In the genomic region with DNA sequence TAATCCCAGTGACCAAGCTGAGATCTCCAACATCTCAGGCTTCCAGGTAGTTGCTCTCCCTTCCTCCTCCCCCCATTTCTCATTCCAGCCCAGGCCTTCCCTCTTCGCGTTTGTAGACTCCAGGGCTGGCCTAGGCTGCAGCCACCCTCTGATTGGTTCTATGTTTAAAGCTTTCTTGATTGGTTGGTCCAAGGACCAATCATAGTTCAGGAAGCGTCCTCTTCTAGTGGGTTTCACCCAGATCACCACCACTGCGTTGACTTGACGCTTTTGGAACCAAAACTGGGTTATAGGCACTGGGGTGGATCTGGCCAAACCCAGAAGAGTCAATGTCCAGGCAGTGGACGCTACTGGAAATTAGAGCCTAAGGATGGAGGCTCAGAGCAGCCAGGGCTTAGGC, we compare ENCODE assay signal across 23 mouse cellular contexts. TPM values are rescaled to one million over a fixed set of nuclear protein-coding genes. Genes with fewer than 3 reads are reported as not detected.
DNase-seq lines count a peak whose midpoint lies in the region; ATAC-seq lines count a peak whose summit lies in the region.
"Had no signal": no experiment of that assay in that cellular context is flagged by ENCODE, and none has a peak within 500 bp of the region (broad histone marks: within the 10 kb centered on the region; RNA-seq: fewer than 3 reads in every experiment).

No protein-coding gene starts in this region.

- no peaks in the 10 kb centered on the region; the same call in 1 of the 2 replicates for H3K27me3 ChIP-seq in heart, embryonic 10.5 days (ENCODE audit: insufficient read depth, poor library complexity, severe bottlenecking)
- H3K27me3 ChIP-seq: embryonic facial prominence, embryonic 13.5 days; embryonic facial prominence, embryonic 15.5 days; forebrain, embryonic 15.5 days had no signal

- no peaks in the 10 kb centered on the region for H3K9me3 ChIP-seq in heart, embryonic 10.5 days
- H3K9me3 ChIP-seq: embryonic facial prominence, embryonic 13.5 days; embryonic facial prominence, embryonic 15.5 days; forebrain, embryonic 10.5 days; forebrain, embryonic 13.5 days; forebrain, embryonic 15.5 days had no signal

- H3K4me1 ChIP-seq in heart, embryonic 10.5 days = peaks cover 56% of the 10 kb centered on the region
- H3K4me1 ChIP-seq: embryonic facial prominence, embryonic 15.5 days; forebrain, embryonic 13.5 days; forebrain, embryonic 15.5 days had no signal

- no peak for DNase-seq in heart, embryonic 10.5 days (ENCODE audit: low spot score)
- no peak for DNase-seq in heart, adult 11 months
- peak; percentile 74 for DNase-seq in MEL-GATA-1-ER (ENCODE audit: extremely low read depth, low read depth)
- DNase-seq in lung, adult 18-20 months = no peak
- DNase-seq: adrenal gland, adult 2 months; adrenal gland, postnatal 10 days; adrenal gland, postnatal 25 days; cerebellum, adult 11 months; cerebellum, adult 18-20 months; cerebellum, adult 8-10 months; cerebellum, adult 9-11 months; cerebellum, postnatal 14 days; cerebellum, postnatal 36 days; embryo, embryonic 11 days; forebrain, postnatal 0 days had no signal

- peak overlapping the region; percentile 8; the same call in 1 of the 2 replicates for H3K27ac ChIP-seq in heart, embryonic 10.5 days
- H3K27ac ChIP-seq: embryonic facial prominence, embryonic 13.5 days; embryonic facial prominence, embryonic 15.5 days; forebrain, embryonic 10.5 days; forebrain, embryonic 13.5 days; forebrain, embryonic 15.5 days had no signal

- 51% methylated on average over 6 of the region's 6 CpGs for WGBS in heart, embryonic 10.5 days

- H3K36me3 ChIP-seq in heart, embryonic 10.5 days = no peaks in the 10 kb centered on the region
- H3K36me3 ChIP-seq: embryonic facial prominence, embryonic 13.5 days; embryonic facial prominence, embryonic 15.5 days; forebrain, embryonic 10.5 days; forebrain, embryonic 15.5 days had no signal

- ATAC-seq in activated CD4-positive, CD25-positive, alpha-beta regulatory T cell, adult 4 months = no peak
- ATAC-seq: forebrain, embryonic 13.5 days; forebrain, embryonic 15.5 days; forebrain, postnatal 0 days had no signal

- no peak overlapping the region for H3K4me3 ChIP-seq in heart, embryonic 10.5 days
- H3K4me3 ChIP-seq: embryonic facial prominence, embryonic 13.5 days; embryonic facial prominence, embryonic 15.5 days; erythroblast, embryonic 14.5 days; forebrain, embryonic 10.5 days; forebrain, embryonic 13.5 days; forebrain, embryonic 15.5 days had no signal

RNA-seq across cellular contexts. Expression of gene Atp2c2, which starts 22.5 kb away (rescaled TPM):
- 0.36 and 1.5 TPM in 2 replicates for polyA plus RNA-seq in heart, embryonic 10.5 days (2016; fragmentation: Nextera tagmentation; extraction: Ambion mirVana)
- not detected for polyA plus RNA-seq in activated CD4-positive, CD25-positive, alpha-beta regulatory T cell, adult 4 months (2017; shearing (Covaris generic))
- polyA plus RNA-seq: adrenal gland, adult 2 months; erythroblast, embryonic 14.5 days; forebrain, embryonic 13.5 days had no signal

RNA-seq across cellular contexts. Expression of gene Tldc1, which starts 55.9 kb away (rescaled TPM):
- 14.5 and 19.8 TPM in 2 replicates for polyA plus RNA-seq in heart, embryonic 10.5 days (2016; fragmentation: Nextera tagmentation; extraction: Ambion mirVana)
- 10 to 100 TPM in 1 of 2 experiments, 1 to 10 TPM in 1; 8.8 to 11.1 TPM for polyA plus RNA-seq in activated CD4-positive, CD25-positive, alpha-beta regulatory T cell, adult 4 months (2017; shearing (Covaris generic))

RNA-seq across cellular contexts. Expression of gene Wfdc1, which starts 56.2 kb away (rescaled TPM):
- 1.3 and 1.6 TPM in 2 replicates for polyA plus RNA-seq in heart, embryonic 10.5 days (2016; fragmentation: Nextera tagmentation; extraction: Ambion mirVana)
- not detected for polyA plus RNA-seq in activated CD4-positive, CD25-positive, alpha-beta regulatory T cell, adult 4 months (2017; shearing (Covaris generic))
- polyA plus RNA-seq: C2C12; erythroblast, embryonic 14.5 days had no signal
